Mouse (Mus musculus) B cell, adult 2 months (primary cell): ENCODE data around the gene Usp34.
"Not testable (repeated sequence)": the region's sequence is repeated elsewhere in the genome, so short reads cannot be mapped to it uniquely, and the experiment has no call there.

Experiments
- DNase-seq, 2 experiments: peaks; one replicate each; pipeline ENCODE4 v3.0.0; 2022

Gene Usp34

DNA sequence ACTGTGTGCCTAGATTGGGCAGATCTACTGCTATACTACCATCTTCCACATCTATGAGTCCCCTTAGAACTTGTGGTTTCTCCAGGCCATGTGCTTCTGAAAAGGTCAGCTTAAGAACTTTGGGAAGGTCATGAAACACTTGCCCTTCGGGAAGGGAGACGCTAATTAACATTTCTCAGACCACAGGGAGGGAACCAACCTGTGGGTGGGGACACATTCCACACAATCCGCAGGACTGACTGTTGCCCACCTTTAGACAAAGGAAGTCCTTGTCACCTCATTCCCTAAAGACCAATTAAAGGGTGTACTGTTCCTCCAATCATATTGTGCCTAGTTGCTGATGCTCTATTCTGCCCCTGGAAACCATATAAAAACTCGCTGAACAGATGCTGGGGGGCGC lies 198.1 kb downstream of the Usp34 start:
- DNase-seq, result not testable (repeated sequence)

DNA sequence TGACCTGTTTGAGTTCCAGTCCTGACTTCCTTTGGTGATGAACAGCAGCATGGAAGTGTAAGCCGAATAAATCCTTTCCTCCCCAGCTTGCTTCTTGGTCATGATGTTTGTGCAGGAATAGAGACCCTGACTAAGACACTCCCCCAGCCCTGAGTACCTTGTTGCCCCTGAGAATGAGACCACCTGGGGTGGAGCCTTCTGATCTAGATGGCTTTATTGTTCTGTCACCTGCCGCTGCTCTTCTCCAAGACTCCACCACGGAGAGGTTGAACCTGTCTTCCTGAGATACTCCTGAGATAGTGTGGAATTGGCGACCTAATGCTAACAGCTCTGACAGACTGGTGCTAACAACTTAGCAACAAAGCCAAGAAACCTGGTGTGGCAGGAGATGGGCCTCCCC lies 208.1 kb downstream of the Usp34 start:
- DNase-seq, result not testable (repeated sequence)

DNA sequence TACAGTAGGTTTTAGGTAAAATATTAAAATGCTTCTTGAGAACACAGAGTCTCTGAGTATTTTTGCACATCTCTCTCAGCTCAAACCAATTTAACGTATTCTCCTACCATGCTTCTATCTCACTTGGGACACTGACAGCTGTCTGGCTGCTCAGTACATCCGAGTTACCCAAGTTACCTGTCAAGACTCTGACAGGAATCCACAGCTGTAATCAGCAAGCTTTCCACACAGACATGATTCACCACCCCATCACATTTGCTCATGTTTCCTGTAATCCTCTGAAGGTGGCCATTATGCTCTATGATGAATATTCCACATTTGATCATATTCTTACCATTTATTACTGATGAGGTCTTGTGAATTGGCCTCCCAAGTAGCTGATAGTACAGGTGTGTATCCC lies 208.6 kb downstream of the Usp34 start:
- no peak for DNase-seq

DNA sequence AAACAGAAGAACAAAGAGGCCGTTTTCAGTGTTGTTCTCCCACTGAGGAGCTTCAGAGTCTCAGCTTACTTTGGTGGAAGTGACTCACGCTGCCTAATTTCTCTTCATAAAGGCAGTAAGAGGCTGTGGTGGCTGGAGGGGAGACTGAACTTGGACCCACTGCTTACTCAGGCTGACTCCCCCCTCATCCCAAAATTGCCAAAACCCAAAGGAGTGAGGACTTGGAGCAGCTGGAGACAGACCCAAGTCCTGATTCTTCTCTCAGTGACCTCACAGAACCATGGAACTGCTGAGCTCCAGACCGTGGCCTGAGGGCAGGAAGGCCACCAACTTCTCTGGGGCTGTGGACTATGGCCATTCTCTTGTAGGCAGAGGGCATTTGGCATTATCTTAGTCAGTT lies 212.3 kb downstream of the Usp34 start:
- DNase-seq, result no peak

DNA sequence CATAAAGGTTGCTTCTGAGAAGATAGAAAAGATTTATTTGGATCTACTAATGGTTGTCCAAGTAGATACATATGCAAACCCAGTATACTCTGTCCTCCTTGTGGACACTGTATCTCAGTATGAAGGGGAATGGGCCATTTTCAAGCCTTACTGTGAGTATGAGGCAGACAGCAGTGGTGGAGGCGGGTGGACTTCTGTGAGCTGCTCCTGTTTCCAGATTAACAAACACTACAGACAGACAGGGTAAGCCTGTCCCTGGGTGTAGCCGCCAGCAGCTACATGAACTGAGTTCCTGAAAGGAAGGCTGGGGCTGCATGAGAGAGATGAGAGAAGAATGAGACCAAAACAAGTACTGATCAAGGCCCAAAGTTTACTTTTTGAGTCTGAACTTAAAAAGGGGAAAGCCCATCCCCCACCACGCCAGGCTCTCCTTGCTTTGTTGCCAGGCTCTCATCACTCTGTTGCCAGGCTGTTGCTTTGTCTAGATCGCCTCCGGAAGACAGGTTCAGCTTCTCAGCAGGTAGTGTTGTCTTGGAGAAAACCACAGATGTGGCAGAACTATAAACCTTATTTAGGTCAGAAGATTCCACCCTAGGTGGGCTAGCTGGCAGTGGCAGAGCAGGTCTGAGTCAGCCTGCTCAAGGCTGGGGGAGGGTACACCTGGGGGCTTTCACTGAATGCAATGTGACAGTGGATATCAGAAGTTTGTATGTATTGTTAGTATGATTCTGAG lies 213.9 kb downstream of the Usp34 start, which contains the start of gene 1700093K21Rik:
TSS of gene 1700093K21Rik (minus strand) at position 683 of the 733 bp plus-strand sequence.
- no peak for DNase-seq

DNA sequence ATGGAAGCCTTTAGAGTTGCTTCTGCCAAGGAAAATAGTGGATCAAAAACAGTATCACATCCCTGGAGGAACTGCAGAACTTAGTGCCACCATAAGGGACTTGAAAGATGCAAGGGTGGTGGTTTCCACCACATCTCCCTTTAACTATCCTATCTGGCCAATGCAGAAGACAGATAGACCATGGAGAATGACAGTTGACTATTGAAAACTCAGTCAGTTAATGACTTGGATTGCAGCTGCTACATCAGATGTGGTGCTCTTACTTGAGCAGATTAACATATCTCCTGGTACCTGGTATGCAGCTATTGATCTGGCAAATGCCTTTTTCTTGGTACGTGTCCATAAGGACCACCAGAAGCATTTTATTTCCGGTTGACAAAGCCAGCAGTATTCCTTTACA lies 230.8 kb downstream of the Usp34 start:
- DNase-seq, result no peak
